Mouse (Mus musculus) ES-Bruce4 (cell line): ENCODE data around the gene Ppp1r7.

ENCODE experiments used
- CTCF ChIP-seq: IDR thresholded peaks from one replicate; pipeline ENCODE4 v1.8.1; 2011; ENCODE audit warnings: low read depth, low read length
- EP300 ChIP-seq: IDR thresholded peaks from 2 replicates; pipeline ENCODE4 v1.6.1; 2011; ENCODE audit warnings: low read depth, low read length; ENCODE audit not compliant: insufficient read depth
- POLR2A ChIP-seq: IDR thresholded peaks from one replicate; pipeline ENCODE4 v1.8.1; 2011; ENCODE audit warnings: low read length; ENCODE audit not compliant: insufficient read depth

DNA sequence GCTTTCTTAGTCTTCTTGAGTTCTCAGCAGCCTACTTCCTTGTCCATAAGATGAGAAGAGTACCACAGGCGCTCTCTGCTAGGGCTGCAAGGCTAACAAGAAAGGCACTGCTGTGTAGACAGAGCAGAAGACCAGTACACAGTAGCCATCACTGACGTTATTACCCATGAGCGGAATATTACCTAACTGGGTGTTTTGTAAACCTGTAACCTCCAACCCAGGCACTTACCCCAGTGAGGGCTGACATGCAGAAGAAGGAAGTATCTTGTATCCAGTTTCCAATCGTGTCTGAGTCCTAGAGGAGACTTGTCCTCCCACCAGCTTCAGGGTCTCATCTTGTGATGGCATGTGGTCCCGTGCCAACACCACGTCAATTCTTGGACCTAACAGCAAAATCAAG lies 18.7 kb upstream of the Ppp1r7 start:
- no peak for TF ChIP-seq CTCF
- no peak for TF ChIP-seq EP300
- TF ChIP-seq POLR2A: no peak
